Mouse (Mus musculus): ENCODE data around the gene Urb1. TPM values are rescaled to one million over a fixed set of nuclear protein-coding genes. Genes with fewer than 3 reads are reported as not detected.

Urb1 gene
- 1.4 TPM in 2 replicates for polyA plus RNA-seq (2012; rRNA removed)

DNA sequence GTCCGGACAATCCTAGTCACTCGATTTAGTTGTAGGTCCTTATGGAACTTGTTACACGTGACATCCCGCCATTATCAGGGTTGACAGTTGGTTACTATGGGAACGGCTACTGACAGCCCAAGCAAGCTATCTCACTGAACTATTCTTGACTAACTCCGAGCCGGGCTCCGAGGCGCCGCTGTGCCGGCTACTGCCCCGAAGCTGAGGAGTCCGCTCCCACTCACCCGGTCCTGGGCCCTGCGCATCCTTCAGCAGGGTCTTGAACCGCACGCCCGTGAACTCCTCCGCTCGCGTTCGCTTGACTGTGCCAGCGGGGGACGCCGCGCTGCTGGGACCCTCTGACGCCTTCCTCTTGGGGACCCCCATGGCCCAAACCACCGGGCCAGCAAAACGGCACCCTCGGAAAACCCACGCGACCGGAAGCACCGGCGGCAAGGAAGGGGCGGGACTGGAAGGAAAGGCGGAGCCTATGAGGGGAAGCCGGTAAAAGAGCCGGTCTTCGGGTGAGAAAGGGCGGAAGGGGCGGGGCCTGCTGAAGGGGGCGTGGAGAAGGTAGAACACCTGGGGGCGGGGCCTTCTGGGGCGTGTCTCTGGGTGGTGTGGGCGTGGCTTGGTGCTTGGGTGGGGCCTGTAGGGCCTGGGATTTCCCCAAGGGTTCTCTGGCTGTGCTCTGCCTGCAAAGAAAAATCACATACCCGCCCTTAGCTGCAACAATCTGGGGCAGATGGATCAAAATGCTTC is at the start of gene Urb1:
Gene Urb1, minus strand, starts transcription at position 439 of the 741 bp plus-strand sequence.

DNA sequence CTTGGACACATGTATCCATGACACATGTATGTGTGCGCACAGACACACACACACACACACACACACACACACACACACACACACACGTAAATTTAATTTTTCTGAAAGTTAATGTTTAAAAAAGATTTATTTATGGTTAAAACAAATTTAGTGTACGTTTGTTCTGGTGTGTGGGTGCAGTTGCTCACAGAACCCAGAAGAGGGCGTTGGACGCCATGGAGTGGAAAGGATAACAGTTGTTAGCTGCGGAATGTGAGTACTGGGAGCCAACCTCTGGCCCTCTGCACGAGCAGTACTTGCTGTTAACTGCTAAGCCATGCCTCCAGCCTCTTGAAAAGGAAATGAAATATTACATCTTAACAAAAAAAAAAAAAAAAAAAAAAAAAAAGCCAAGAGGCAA is 16.2 kb upstream of the Urb1 start, which contains the start of gene Eva1c:
Gene Eva1c, plus strand, starts transcription at position 263 of the 400 bp plus-strand sequence.

DNA sequence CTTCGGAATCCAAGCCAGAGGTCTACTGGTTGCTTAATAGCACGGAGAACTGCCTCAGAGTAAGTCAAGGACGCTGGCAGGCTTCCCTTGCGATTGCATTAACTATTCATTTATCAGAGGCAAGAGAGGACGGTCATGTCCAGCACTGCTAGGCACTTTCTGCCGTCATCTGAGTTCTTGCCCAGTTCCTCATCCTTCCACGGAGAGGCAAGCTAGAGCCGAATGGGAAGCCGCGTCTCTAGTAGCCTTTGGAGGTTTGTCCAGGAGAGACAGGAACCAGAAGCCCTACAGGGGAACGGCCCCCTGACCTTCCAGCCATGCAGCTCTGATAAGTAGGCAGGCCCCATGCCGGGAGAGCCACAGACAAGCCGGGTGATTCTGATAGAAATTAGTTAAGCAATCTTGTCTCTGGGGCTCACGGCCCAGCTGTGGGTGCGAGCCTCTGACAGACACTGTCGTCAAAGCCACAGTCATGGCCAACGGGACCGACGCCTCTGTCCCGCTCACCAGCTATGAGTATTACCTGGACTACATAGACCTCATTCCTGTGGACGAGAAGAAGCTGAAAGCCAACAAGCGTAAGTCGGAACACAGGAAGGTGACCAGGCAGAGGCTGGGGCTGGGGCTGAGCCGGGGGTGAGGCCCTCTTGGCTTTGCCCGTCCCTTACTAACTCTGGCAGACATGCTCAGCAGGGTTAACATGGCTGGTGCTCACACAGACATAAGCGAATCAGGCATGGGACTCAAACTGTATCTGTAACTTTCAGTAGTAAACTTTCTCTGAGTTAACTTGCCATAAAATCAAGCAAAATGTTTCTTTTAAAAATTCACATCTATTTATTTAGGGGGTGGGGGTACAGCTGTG is 71.9 kb downstream of the Urb1 start, which contains the start of gene Mrap:
Gene Mrap, plus strand, starts transcription at position 116 of the 865 bp plus-strand sequence.

DNA sequence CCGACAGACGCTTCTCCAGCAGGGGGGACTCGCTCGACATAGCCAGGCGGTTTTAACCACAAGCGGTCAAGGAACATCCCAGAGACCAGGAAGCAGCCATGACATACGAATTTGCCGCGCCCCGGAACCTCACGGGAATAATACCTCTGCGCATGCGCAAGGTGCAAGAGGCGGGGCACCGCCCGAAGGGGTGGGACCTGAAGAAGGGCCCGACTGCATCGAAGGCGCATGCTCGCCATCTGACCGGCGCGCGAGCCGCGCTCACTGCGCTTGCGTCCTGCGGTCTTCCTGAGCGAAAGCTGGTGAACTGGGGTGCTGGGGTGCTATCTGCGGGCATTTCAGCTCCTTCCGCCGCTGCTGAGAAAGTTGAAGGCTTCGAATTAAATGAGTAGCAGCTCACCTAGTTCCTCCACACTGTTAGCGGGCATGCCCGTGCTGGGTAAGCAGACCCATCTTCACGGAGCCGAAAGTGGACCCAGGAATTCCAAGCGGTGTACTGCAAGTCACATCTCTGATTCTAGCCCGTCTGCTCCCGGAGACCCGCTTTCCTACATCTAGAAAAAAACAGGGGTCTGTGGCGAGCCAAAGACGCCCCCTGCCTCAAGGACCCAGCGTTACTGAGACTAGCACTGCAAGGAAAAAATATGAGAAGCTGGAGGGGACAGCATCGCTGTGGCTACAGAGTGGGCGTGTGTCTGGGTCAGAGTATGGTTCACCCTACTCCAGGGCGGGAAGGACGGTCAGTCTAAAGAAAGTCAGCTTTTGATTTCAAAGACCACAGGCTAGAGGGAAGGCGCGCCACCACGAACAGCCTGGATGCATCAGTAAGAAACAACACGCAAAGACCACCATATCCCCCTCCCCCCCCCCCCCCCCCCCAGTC is 82.7 kb downstream of the Urb1 start, which contains the start of gene Mis18a:
Gene Mis18a, minus strand, starts transcription at position 172 of the 883 bp plus-strand sequence.

Other genes starting within 250 kb of the Urb1 start
- 3.5 and 3.9 TPM in 2 replicates for gene Mis18a, start 83.0 kb downstream of the Urb1 start, polyA plus RNA-seq (2012; rRNA removed)
- gene Mrap, start 72.2 kb downstream of the Urb1 start, polyA plus RNA-seq (2012; rRNA removed): 2.8 and 7.3 TPM in 2 replicates
- gene Eva1c, start 16.3 kb upstream of the Urb1 start, polyA plus RNA-seq (2012; rRNA removed): 2.4 and 3.8 TPM in 2 replicates
- 20.7 and 33.1 TPM in 2 replicates for gene Cfap298, start 124.7 kb upstream of the Urb1 start, polyA plus RNA-seq (2012; rRNA removed)
- gene Synj1, start 200.9 kb upstream of the Urb1 start, polyA plus RNA-seq (2012; rRNA removed): 7.1 and 11.3 TPM in 2 replicates
- gene Paxbp1, start 234.1 kb upstream of the Urb1 start, polyA plus RNA-seq (2012; rRNA removed): 1.8 and 2.2 TPM in 2 replicates